Mouse (Mus musculus) urinary bladder, postnatal 14 days (tissue): ENCODE measurements at regions not wholly inside any gene's neighbourhood (a gene's known extent, or its start where the extent isn't known, plus 50 kb on each side); places are given as distances from the start of the nearest gene placed in this dataset.

Experiments
- DNase-seq: peaks from one replicate; pipeline ENCODE4 v3.0.0; 2021; ENCODE audit warnings: low spot score

DNA sequence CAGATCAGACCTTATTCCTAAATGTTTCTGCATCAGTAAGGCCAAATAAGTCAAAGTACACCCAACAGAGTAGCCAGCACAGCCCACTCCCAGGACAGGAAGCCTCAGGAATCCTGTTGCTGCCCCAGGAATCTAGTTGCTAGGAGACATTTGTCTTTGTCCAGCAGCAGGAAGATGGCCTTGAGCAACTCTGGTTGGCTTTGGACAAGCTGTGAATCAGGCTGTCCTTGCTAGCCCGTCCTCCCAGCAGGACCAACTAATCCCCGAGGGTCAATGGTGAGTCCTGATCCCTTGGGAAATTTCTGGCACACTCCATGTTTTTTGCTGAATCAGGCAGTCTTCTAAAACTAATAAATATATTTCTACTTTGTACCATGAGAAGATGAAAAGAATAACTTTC is 317.1 kb downstream of the Mtx2 start:
- no peak for DNase-seq

DNA sequence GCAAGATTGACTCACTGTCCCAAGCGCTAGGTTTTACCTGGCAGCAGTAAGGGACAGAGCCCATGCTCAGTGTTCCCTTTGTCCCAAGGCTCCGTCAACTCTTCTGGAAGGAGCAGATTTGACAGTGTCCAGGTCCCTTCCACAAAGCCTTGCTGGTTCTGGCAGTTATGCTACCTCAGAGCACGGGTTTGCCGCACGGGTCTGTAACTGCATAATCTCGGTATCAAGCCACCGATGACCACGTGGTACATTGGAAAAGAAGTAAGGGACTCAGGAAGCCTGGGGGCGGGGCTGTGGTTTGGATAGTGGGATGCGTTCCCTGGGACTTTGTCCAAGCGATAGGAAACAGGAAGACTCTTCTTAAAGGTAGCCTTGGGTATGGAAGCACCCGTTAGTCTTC is 319.3 kb downstream of the Mtx2 start:
- no peak for DNase-seq

DNA sequence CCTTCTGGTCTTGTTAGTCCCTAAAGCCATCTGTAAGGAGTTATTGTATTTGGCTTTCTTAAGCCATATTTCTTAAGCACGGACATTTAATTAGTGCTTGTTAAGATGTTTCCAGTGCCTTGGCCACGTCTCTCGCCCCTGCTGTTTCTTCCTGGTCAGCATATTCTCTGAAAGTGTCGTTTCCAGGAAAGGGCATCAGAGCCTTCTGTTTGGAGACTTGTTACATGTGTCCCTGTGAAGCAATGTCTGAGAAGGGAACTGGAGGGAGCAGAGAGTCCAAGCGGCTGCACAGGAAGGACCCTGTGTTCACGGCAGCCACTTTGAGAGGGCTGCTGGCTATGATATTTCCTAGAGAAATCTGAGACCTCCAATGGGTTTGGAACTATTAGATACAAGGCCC is 320.7 kb downstream of the Mtx2 start:
- DNase-seq, result no peak

DNA sequence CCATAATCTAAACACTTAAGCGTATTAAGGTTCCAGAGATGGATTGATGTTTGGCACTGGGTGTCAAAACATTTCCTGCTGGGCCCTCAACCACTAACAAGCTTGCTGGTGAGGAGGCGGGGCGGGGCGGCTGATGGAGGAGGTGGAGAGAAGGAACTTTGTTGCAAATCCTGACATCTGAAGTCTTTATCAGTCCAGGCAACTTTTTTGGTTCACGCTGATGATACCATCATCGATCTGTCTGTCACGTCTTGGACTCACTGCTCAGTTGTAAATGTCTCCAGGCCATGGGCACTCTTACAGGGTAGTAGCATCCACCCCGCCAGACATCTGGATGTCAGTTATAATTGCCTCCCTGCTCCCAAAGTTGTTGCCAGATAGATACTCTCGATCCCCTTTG is 321.8 kb downstream of the Mtx2 start:
- no peak for DNase-seq

DNA sequence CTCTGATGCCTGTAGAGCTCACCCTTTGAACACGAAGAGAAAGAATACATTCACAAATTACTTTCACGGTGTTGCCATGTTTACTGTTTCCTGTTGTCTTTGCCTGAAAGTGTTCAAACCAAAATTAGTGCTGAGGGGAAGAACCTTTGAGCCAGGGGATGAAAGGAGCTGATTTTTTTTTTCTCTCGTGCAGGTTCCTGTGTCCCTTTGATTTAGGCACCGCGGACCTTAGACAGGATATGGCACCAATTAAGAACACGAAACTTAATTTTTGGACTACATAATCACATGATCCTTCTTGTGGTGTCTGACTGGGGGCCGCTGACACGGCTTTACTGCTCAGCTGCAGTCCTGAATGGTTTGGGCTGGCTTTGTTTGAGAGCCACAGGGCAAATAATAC is 322.4 kb downstream of the Mtx2 start:
- no peak for DNase-seq

DNA sequence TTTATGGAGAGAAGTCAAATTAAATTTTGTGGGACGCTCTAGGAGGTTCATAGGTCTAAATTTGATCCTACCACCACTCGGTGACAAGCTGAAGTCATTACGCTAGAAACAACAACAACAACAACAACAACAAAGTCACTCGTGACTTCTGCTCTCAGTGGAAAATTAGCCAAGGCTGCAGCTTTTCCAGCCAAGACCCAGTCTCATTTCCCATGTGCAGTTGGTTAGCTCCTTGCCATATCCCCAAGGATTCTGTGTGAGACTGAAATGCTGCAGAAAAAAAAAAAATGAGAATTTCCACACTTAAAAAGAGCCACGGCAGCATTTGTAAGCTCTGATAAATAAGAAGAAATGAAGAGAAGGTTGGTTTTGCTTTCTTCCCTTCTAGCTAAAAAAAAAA is 323.4 kb downstream of the Mtx2 start:
- DNase-seq, result no peak

DNA sequence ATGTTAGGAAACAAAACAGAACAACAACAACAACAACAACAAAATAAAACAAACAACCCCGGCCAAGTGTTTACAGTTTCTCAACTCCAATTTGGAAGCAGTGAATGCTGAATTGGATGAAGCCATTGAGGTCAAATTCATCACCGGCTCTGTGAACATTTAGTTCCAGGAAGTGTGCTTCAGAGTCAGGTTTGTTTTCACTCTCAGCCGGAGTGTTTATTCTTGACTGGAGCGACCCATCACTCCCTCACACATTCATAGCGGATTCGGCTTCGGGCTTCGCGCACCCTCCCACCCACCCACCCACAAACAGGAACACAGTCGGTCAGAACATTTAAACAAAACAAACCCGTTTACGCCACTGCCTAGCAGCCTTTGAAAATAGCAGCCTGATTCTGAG is 324.0 kb downstream of the Mtx2 start:
- DNase-seq, result no peak

DNA sequence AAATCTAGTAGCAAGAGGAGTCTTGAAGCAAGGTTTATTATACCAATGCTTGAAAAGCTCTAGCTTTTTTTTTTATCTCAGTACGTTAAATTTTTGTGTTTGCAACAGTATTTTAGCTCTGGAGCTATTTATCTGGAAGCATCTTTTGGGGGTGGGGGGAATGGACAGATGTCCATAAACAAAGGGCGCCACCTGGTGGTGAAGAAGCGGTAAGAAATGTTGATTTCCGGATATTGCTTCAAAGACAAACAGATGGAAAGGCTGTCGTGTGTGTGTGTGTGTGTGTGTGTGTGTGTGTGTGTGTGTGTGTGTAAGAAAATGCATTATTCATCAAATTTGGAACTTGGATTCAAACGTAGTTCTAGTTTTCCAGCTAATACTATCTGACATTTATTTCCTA is 325.4 kb downstream of the Mtx2 start:
- DNase-seq, result peak; percentile 53

DNA sequence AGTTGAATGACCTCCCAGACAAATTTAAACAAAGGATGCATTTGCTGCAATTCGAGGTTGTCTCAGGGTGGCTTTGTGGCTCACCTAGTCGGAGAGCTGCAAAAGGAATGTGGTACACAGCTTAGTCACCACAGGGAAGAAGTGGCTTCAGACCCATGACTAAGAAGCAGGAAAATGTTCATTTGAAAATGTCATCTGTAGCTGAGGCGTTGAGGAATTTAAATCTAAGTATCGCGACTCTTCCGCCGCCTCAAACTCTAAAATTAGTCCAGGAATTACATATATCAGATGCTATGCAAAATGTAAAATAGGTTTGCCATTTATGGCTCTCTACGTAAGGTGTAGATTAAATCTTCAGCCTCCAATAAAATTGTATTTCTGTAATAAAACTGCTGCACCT is 325.9 kb downstream of the Mtx2 start:
- no peak for DNase-seq

DNA sequence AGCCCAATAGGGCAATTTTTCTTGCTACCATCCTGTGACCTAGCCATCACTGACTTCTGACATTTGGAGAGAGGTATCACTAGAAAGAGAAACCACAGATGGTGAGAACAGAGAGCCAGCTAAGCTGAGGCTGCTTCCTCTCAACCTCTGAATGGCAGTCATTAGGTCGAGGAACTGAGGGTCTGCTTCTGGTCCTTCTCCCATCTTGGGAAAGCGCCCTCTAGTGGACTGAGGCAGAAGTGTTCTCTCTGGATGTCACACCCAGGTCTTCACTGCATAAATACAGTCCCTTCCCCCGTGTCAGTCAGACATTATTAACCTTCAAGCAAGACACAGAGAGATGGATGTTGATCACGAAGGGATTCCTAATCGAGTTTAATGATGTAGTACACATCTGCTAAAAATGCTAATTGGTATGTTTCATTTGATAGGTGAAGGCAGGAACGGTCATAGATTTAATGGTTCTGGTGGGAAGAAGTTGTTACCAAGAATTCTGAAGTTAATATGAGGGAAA is 326.9 kb downstream of the Mtx2 start:
- DNase-seq, result no peak

DNA sequence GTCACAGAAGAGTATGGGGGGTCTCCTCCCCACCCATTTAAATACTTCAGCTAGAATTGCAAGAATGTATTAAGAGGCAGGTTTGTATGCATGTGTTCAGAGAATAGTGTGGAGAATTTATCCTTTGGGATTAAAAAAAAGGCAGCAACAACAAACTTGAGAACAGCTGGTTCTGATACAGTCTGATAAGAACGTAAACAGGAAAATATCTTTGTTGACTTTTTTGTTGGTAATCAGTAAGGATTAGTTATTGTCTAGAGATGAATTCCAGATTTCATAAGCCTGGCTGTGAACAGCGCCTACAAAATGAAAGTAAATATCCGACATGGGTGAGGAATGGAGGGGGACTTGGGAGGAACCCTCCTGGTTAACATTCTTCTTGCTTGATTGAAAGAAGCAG is 328.8 kb downstream of the Mtx2 start:
- no peak for DNase-seq

DNA sequence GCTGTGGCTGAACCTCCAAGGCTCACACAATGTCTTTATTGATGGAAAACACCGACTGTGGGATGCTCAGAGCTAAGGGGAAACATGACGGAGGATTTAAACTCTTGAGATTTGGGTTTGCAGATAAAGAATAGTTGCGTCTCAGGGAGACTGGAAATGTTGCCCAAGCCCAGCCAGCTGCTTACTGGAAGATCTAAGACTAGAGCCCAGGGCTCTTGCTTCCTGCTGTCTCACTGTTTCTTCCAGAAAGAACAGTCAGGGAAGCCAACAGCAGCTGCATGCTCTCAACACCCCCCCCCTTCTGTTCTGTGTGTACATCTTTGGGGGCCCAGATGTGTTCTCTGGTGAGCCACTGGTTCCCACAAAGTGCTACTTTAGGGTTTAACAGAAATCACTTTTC is 333.0 kb downstream of the Mtx2 start:
- no peak for DNase-seq

DNA sequence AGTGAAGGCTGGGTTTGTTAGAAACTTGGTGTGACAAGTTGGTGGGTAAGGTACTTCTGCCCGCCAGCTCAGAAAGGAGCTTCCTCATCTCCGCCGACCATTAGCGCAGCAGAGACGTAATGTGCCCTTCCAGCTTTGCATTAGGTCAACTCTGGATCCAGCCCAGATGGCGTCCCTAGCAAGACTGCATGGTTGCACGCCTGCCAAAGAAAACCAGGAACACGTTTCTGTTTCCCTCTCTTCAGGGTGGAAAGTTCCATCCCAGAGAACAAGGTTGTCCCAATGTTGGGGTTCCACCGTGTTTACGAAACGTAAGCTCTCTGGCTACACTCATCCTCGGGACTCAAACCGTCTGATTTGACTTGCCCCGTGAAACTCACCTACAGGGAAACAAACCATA is 335.5 kb downstream of the Mtx2 start:
- no peak for DNase-seq

DNA sequence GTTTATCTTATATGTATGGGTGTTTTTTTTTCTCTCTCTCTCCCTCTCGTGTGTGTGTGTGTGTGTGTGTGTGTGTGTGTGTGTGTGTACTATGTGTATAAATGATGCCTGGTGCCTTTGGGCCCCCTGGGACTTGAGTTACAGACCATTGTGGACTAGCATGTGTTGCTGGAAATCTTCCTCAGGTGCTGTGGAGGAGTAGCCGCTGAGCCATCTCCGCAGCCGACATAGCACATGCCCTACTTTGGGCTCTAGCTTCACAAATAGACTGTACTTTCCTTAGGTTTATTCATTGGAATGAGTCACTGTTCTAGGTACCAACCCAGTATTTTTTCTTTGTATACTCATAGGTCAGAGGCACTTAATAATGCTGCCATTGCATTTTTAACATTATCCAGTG is 339.4 kb downstream of the Mtx2 start:
- DNase-seq, result no peak

DNA sequence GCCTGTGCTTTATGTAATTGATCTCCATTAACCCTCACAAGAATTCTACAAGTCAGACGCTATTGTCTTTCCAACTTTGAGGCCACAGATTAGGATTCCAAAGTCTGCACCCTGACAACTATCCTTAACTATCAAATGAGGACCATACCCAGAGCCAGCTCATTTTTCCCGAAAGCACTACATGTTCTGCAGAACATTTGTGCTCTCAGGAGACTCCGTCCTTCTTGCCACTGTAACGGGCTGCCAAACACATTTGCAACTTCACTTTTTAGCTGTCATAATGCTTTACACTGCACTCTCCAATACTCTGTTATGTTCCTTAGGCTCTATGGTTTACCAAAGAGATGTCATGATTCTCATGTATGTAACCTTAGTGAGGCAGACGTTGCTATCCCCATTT is 350.7 kb downstream of the Mtx2 start:
- no peak for DNase-seq

DNA sequence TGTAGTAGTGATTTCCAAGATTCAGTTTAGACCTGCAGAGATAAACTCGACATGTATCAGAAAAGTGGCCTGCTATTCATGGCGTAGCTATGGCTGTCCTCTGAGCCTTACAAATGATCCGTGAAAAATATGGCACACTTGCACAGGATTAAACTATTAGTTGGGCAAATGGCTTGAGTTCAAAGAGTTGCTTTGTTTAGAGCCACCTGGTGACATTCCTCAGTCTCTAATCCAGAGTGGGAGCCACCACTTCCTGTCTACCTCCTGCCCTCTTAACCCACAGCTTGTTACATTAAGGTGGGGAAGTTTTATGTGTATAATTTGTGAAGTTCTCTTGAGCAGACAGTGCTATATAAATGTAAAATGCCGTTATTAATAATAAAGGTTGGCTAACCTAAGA is 357.7 kb downstream of the Mtx2 start:
- DNase-seq, result no peak

DNA sequence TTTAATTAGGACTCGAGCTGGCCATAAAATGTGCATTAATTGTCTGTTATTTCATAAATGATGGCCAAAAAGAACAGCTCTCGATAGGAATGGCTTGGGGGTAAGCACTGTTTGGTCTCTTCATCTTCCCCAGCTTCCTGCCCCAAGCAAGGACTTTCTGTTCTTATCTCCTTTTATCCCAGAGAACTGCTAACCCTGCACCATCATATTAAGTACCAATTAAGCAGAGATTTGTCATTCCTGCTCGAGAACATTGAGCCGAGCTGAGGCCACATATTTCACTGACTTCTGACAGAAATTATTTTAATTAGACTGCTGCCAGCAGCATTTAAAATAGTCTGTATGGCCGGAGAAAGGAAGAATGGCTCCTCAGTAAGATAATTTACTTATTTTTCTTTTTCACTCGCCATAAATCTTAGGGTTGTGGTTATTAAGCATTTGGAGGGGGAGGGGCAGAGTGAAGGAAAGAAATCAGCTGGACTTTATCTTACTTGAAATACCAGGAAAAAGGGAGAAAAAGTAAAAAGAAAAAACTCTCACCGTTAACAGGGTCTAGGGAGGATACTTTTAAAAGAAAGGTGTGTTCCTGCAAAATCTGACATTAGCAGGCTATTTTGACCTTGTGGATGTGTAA is 377.1 kb downstream of the Mtx2 start:
- no peak for DNase-seq

DNA sequence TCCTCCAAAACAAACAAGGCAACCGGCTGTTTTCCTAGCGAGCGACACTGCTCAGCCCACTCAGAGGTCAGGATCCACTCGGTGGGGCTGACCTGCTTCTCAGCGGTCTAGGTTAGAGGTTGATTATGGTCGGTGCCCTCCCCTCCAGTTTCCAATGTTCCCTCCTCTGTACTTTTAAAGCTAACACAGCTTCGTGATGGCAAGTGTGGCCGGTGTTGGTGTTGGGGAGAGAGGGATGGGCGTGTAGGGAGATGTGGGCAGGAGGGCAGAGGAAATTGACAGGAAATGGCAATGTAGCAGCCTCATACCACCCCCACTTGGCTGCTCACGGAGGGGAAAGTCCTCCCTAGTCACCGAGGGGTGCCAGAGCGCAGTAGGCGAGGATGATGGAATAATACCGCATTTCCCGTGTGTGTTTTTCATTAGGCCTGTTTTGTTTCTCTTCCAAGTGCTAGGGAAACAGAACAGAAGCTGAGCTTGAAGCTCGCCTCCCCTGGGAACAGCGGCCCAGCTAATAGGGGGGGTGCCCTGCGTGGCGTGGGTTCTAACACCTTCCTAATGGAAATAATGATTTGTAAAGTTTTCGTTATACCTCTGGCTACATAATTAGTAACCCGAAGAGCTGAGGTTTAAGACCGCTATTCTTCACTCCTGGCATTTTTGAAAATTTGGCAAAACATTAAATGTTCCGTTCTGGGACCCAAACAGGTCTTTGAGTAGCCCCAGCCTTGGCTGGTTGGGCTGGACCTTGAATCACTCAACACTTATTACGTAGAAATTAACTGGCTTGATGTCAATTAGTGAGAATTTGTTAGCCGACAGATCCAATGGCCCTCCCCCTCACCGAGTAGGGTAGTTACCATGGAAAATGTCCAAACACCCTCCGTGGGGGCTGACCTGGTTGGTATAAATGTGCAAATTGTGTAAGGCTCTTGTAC is 383.5 kb downstream of the Mtx2 start:
- no peak for DNase-seq

DNA sequence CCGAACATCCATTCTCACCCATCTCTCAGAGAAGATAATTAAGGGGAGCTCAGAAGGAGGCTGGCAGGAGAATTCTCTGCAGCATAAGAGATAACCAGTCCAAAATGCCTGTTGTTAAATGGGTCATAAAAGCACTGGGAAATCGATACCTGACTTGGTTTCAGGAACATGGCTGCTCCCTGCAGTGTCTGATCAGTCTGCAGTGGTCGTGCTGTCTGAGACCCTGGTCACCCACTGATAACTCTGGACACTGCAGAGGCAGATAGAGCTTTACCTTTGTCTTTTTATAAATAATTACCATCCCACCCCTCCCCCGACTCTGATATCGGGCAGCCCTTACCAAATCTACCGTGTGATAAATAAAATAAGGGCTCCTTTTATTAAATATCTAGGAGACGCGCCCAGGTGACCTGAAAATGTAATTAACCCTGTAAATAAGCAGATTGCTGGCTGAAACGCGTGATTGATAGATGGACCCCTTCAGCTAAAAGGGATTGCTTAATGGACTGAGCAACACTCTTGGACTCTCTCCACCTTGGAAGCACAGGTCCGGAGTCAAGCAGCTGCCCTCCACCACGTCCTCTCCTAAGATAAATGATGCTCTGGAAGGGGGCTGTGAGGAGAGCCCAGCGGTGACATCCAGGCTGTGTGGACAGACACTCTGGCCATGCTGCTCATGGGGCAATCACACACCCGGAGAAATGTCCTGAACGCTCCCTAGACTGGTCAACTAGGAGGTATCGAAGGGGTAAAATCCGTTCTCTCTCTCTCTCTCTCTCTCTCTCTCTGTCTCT is 384.4 kb downstream of the Mtx2 start:
- DNase-seq, result no peak

DNA sequence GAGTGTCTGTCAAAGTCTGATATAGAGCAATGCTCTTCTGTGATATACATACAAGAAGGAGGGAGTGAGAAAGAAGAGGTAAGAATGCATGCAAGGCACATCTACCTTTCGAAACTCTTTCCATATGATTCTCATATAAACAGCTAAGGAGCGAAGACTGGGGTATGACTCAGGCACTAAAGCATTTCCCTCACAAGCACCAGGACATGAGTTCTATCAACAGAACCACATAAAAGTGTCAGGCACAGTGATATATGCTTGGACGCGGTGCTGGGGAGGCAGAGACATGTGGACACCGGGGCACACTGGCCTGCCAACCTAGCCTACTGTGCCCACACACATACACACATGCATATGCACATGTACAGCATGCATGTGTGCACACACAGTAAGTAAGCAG is 391.3 kb downstream of the Mtx2 start:
- no peak for DNase-seq

DNA sequence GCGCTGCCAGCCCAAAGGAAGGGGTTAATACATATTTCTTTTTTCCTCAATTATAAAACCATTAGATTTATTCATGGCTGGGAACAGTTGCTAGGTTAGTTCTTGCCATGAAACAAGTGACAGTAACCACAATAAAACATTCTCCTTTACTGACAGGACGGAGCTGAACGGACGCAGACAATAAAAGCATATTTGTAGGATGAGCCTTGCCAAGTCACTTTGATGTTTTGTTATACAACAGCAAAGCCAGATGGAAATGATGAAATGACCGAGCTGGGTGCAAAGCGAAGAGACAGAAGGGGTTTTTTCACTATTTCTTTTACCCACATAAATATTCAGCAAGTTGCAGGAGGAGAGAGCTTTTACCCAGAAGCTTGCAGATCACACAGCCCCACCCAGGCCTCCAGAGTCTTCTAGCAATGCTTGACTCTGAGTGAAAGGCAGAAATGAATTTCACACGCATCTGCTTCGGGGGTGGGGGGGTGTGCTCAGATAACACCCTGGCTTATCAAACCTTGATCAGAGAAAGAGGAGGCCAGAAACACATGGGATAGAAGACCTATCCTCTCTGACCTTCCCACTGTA is 395.3 kb downstream of the Mtx2 start:
- DNase-seq, result no peak

DNA sequence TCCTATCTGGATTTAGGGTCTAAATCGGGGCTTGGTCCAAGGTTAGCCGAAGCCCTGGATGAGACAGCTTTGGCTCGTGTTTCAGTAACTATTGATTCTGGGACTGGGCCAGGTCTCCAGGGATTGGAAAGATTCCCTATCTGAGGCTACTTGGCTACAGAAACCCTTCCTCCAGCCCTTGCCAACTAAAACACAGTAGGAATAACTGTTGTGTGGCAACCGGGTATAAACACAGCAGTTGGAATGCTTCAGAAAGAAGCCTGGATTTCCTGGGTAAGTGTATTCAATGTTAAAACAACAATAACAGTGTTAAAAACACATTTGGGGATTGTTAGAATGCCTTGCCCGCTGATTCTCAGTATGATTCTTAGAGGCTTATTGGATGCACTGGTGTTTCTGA is 398.8 kb downstream of the Mtx2 start:
- peak; percentile 40 for DNase-seq
